Mouse (Mus musculus) stomach, embryonic 15.5 days (tissue): ENCODE results near the gene Tmem219. TPM values are rescaled to one million over a fixed set of nuclear protein-coding genes. Genes with fewer than 3 reads are reported as not detected.
A peak's percentile ranks its signal among the peaks of the same experiment; 100 is the strongest.

Experiments used
- ATAC-seq: fragments of 200-750 bp; cut with Nextera tagmentation; 2 replicates; pipeline ENCODE4 v1.8.0; 2017; ENCODE audit warnings: low read depth, moderate number of reproducible peaks, moderate TSS enrichment; ENCODE audit not compliant: insufficient read depth, low FRiP score
- H3K27ac ChIP-seq: fragments of 300-500 bp; sonication (generic); 2 replicates; pipeline ENCODE4 v1.5.1; 2015; ENCODE audit warnings: mild to moderate bottlenecking, inconsistent platforms
- H3K27me3 ChIP-seq: fragments of 300-500 bp; sonication (generic); replicated peaks from 2 replicates; pipeline ENCODE4 v1.6.1; 2015; ENCODE audit warnings: inconsistent platforms
- H3K36me3 ChIP-seq: fragments of 300-500 bp; sonication (generic); 2 replicates; pipeline ENCODE4 v1.6.1; 2015; ENCODE audit warnings: inconsistent platforms
- H3K4me1 ChIP-seq: fragments of 300-500 bp; sonication (generic); 2 replicates; pipeline ENCODE4 v1.6.1; 2015; ENCODE audit warnings: inconsistent platforms
- H3K4me2 ChIP-seq: fragments of 300-500 bp; sonication (generic); 2 replicates; pipeline ENCODE4 v1.6.1; 2015; ENCODE audit warnings: mild to moderate bottlenecking, inconsistent platforms
- H3K4me3 ChIP-seq: fragments of 300-500 bp; sonication (generic); replicated peaks from 2 replicates; pipeline ENCODE4 v1.5.1; 2015; ENCODE audit warnings: inconsistent platforms
- H3K9ac ChIP-seq: fragments of 300-500 bp; sonication (generic); 2 replicates; pipeline ENCODE4 v1.6.1; 2015; ENCODE audit warnings: inconsistent platforms
- H3K9me3 ChIP-seq: fragments of 300-500 bp; sonication (generic); 2 replicates; pipeline ENCODE4 v1.6.1; 2016; ENCODE audit warnings: inconsistent platforms
- WGBS: fragments of 180-500 bp; shearing (Covaris S2); methylation state at CpG from one replicate; pipeline ENCODE4 v1.1.7; 2015; 5-methylcytosine and 5-hydroxymethylcytosine counted together
- polyA plus RNA-seq: library from polyadenylated mRNA; unstranded; fragments of >200 nt; fragmentation: Nextera tagmentation; extraction: Ambion mirVana; gene quantifications from 2 replicates; pipeline ENCODE4 v1.2.1, GENCODE M21; 2015

Tmem219 gene
- polyA plus RNA-seq, 1 experiment from 2014 or later, result 32.0 TPM

- Histone ChIP-seq H3K9me3 (no peaks in the 10 kb centered on the region), H3K9ac (no peak overlapping the region), H3K27ac (no peak overlapping the region), H3K4me3 (no peak overlapping the region), H3K4me2 (no peak overlapping the region), H3K27me3 (no peaks in the 10 kb centered on the region), H3K4me1 (peaks cover 7% of the 10 kb centered on the region), H3K36me3 (peaks cover 36% of the 10 kb centered on the region)
- ATAC-seq, result peak; percentile 25; the same call in 1 of the 2 replicates
- WGBS, result 65% methylated on average over 9 of the region's 9 CpGs
These were observed 65.8 kb downstream of the Tmem219 start for GRCm38 (mm10) chr7:126856741-126857420.

GRCm38 (mm10) chr7:126855641-126856040 is 67.1 kb downstream of the Tmem219 start:
- H3K9me3 ChIP-seq, result no peaks in the 10 kb centered on the region
- peaks cover 39% of the 10 kb centered on the region for H3K36me3 ChIP-seq
- H3K4me2 ChIP-seq, result no peak overlapping the region
- WGBS, result 89% methylated on average over 3 of the region's 3 CpGs
- ATAC-seq, result no peak
- no peak overlapping the region for H3K4me3 ChIP-seq
- H3K27me3 ChIP-seq, result no peaks in the 10 kb centered on the region
- H3K9ac ChIP-seq, result no peak overlapping the region
- no peak overlapping the region for H3K27ac ChIP-seq
- H3K4me1 ChIP-seq, result peaks cover under 1% of the 10 kb centered on the region; the same call in 1 of the 2 replicates

GRCm38 (mm10) chr7:126853454-126853853 is 69.3 kb downstream of the Tmem219 start:
- whole genome bisulfite sequencing, result 88% methylated on average over 5 of the region's 5 CpGs
- H3K36me3 ChIP-seq, result peaks cover 35% of the 10 kb centered on the region

GRCm38 (mm10) chr7:126851192-126851591 is 71.5 kb downstream of the Tmem219 start:
- no peak overlapping the region for H3K9ac ChIP-seq
- H3K4me3 ChIP-seq, result no peak overlapping the region
- no peak overlapping the region for H3K27ac ChIP-seq
- H3K9me3 ChIP-seq, result no peaks in the 10 kb centered on the region
- H3K36me3 ChIP-seq, result peaks cover 33% of the 10 kb centered on the region
- H3K4me1 ChIP-seq, result peaks cover 15% of the 10 kb centered on the region
- 52% methylated on average over 12 of the region's 12 CpGs for WGBS
- peaks cover 22% of the 10 kb centered on the region for H3K27me3 ChIP-seq
- no peak for ATAC-seq
- H3K4me2 ChIP-seq, result no peak overlapping the region

More at GRCm38 (mm10) chr7:126853454-126853853, 69.3 kb downstream of the Tmem219 start:
- Histone ChIP-seq H3K9ac (no peak overlapping the region), H3K9me3 (no peaks in the 10 kb centered on the region), H3K4me3 (no peak overlapping the region), H3K4me1 (peaks cover 2% of the 10 kb centered on the region; the same call in 1 of the 2 replicates), H3K4me2 (no peak overlapping the region), H3K27ac (no peak overlapping the region), H3K27me3 (peaks cover 13% of the 10 kb centered on the region)
- ATAC-seq, result no peak

GRCm38 (mm10) chr7:126850161-126850560 is 72.6 kb downstream of the Tmem219 start:
- no peaks in the 10 kb centered on the region for H3K9me3 ChIP-seq
- H3K9ac ChIP-seq, result no peak overlapping the region
- peaks cover 15% of the 10 kb centered on the region for H3K4me1 ChIP-seq
- peaks cover 27% of the 10 kb centered on the region for H3K36me3 ChIP-seq
- WGBS, result 71% methylated on average over 6 of the region's 6 CpGs
- H3K4me3 ChIP-seq, result no peak overlapping the region
- no peak for ATAC-seq
- H3K4me2 ChIP-seq, result no peak overlapping the region
- H3K27me3 ChIP-seq, result peaks cover 22% of the 10 kb centered on the region
- no peak overlapping the region for H3K27ac ChIP-seq

GRCm38 (mm10) chr7:126848794-126849193 is 73.9 kb downstream of the Tmem219 start:
- H3K4me3 ChIP-seq, result no peak overlapping the region
- no peak overlapping the region for H3K9ac ChIP-seq
- H3K4me2 ChIP-seq, result peak overlapping the region; percentile 99
- H3K36me3 ChIP-seq, result peaks cover 21% of the 10 kb centered on the region; the same call in 1 of the 2 replicates
- ATAC-seq, result no peak
- no peak overlapping the region for H3K27ac ChIP-seq
- no peaks in the 10 kb centered on the region for H3K9me3 ChIP-seq
- H3K4me1 ChIP-seq, result peaks cover 15% of the 10 kb centered on the region
- WGBS, result 21% methylated on average over 10 of the region's 10 CpGs
- H3K27me3 ChIP-seq, result peaks cover 22% of the 10 kb centered on the region

- ATAC-seq, result no peak; the same call in 1 of the 2 replicates
- Histone ChIP-seq H3K9ac (peak overlapping the region; percentile 22; the same call in 1 of the 2 replicates), H3K27me3 (peaks cover 22% of the 10 kb centered on the region), H3K9me3 (no peaks in the 10 kb centered on the region), H3K27ac (no peak overlapping the region), H3K4me3 (peak overlapping the region; percentile 52), H3K36me3 (peaks cover 10% of the 10 kb centered on the region; the same call in 1 of the 2 replicates), H3K4me2 (peak overlapping the region; percentile 99), H3K4me1 (peaks cover 15% of the 10 kb centered on the region)
- WGBS, result 2% methylated on average over 69 of the region's 74 CpGs
These were observed 75.0 kb downstream of the Tmem219 start for GRCm38 (mm10) chr7:126847421-126848398.

- no peaks in the 10 kb centered on the region for H3K9me3 ChIP-seq
- peaks cover 5% of the 10 kb centered on the region; the same call in 1 of the 2 replicates for H3K36me3 ChIP-seq
- 25% methylated on average over 4 of the region's 4 CpGs for WGBS
- no peak for ATAC-seq
- H3K9ac ChIP-seq, result peak within 1 kb of the TSS; percentile 22; the same call in 1 of the 2 replicates
- no peak within 1 kb of the TSS for H3K27ac ChIP-seq
- peak within 1 kb of the TSS; percentile 52 for H3K4me3 ChIP-seq
- peaks cover 22% of the 10 kb centered on the region for H3K27me3 ChIP-seq
- H3K4me2 ChIP-seq, result peak within 1 kb of the TSS; percentile 99
- H3K4me1 ChIP-seq, result peaks cover 15% of the 10 kb centered on the region
These were observed 75.6 kb downstream of the Tmem219 start, which contains the start of gene Doc2a for GRCm38 (mm10) chr7:126847116-126847420. Gene Doc2a (plus strand): TSS chr7:126847416.

- 89% methylated on average over 2 of the region's 2 CpGs for WGBS
- Histone ChIP-seq H3K4me1 (peaks cover 15% of the 10 kb centered on the region), H3K36me3 (no peaks in the 10 kb centered on the region), H3K9ac (no peak overlapping the region), H3K4me2 (no peak overlapping the region), H3K4me3 (no peak overlapping the region), H3K27ac (no peak overlapping the region), H3K27me3 (peaks cover 22% of the 10 kb centered on the region), H3K9me3 (no peaks in the 10 kb centered on the region)
- ATAC-seq, result no peak
These were observed 77.2 kb downstream of the Tmem219 start for GRCm38 (mm10) chr7:126845516-126845915.

GRCm38 (mm10) chr7:126843276-126843675 is 79.4 kb downstream of the Tmem219 start:
- no peak overlapping the region for H3K9ac ChIP-seq
- peaks cover 12% of the 10 kb centered on the region for H3K4me1 ChIP-seq

More at GRCm38 (mm10) chr7:126843276-126843675, 79.4 kb downstream of the Tmem219 start:
- Histone ChIP-seq H3K27ac (no peak overlapping the region), H3K4me3 (no peak overlapping the region), H3K27me3 (peaks cover 7% of the 10 kb centered on the region), H3K36me3 (no peaks in the 10 kb centered on the region), H3K4me2 (no peak overlapping the region), H3K9me3 (no peaks in the 10 kb centered on the region)
- 74% methylated on average over 9 of the region's 9 CpGs for WGBS
- ATAC-seq, result no peak
